In genomic region chr11:53547566-53547965, GRCm38 (mm10) we compare ENCODE assay signal across 16 mouse cellular contexts. TPM values are rescaled to one million over a fixed set of nuclear protein-coding genes. Genes with fewer than 3 reads are reported as not detected.
A peak's percentile ranks its signal among the peaks of the same experiment; 100 is the strongest.
DNase-seq lines count a peak whose midpoint lies in the region; ATAC-seq and TF ChIP-seq lines count a peak whose summit lies in the region.
"Had no signal": no experiment of that assay in that cellular context is flagged by ENCODE, and none has a peak within 500 bp of the region (broad histone marks: within the 10 kb centered on the region; RNA-seq: fewer than 3 reads in every experiment).

No protein-coding gene starts in this region.

- H3K36me3 ChIP-seq in intestine, embryonic 15.5 days, result no peaks in the 10 kb centered on the region
- H3K36me3 ChIP-seq in intestine, postnatal 0 days (ENCODE audit: control insufficient read depth, insufficient read depth), result no peaks in the 10 kb centered on the region
- no peaks in the 10 kb centered on the region for H3K36me3 ChIP-seq in liver, postnatal 0 days (replicated peaks; ENCODE audit: insufficient read depth, low read length)
- H3K36me3 ChIP-seq in midbrain, embryonic 15.5 days (replicated peaks), result no peaks in the 10 kb centered on the region

- 64% methylated on average over 6 of the region's 6 CpGs for WGBS in intestine, embryonic 15.5 days
- WGBS in intestine, postnatal 0 days, result 54% methylated on average over 6 of the region's 6 CpGs
- WGBS in liver, postnatal 0 days (ENCODE audit: insufficient replicate concordance), result 42% methylated on average over 6 of the region's 6 CpGs
- WGBS in midbrain, embryonic 15.5 days, result 94% methylated on average over 6 of the region's 6 CpGs

- no peak overlapping the region for H3K4me3 ChIP-seq in intestine, embryonic 15.5 days (replicated peaks)
- H3K4me3 ChIP-seq in intestine, postnatal 0 days (ENCODE audit: low read depth, low read length), result no peak overlapping the region
- no peak overlapping the region for H3K4me3 ChIP-seq in liver, postnatal 0 days (ENCODE audit: low read depth, low read length)
- H3K4me3 ChIP-seq in midbrain, embryonic 15.5 days, result no peak overlapping the region
- H3K4me3 ChIP-seq: embryonic facial prominence, embryonic 13.5 days; neural tube, embryonic 12.5 days had no signal

- TF ChIP-seq EP300 in liver, postnatal 0 days (IDR thresholded peaks at IDR 0.05; ENCODE audit: low read depth), result peak; percentile 82

- peaks cover 3% of the 10 kb centered on the region; the same call in 1 of the 2 replicates for H3K4me1 ChIP-seq in intestine, embryonic 15.5 days (replicated peaks)
- no peaks in the 10 kb centered on the region for H3K4me1 ChIP-seq in intestine, postnatal 0 days (replicated peaks; ENCODE audit: control insufficient read depth, insufficient read depth, low read length)
- H3K4me1 ChIP-seq in liver, postnatal 0 days (ENCODE audit: insufficient read depth), result peaks cover 3% of the 10 kb centered on the region; the same call in 1 of the 2 replicates
- no peaks in the 10 kb centered on the region for H3K4me1 ChIP-seq in midbrain, embryonic 15.5 days
- H3K4me1 ChIP-seq: embryonic facial prominence, embryonic 13.5 days had no signal

- TF ChIP-seq CTCF in intestine, postnatal 0 days (IDR thresholded peaks at IDR 0.05; ENCODE audit: low read depth), result no peak
- no peak for TF ChIP-seq CTCF in liver, postnatal 0 days (IDR thresholded peaks at IDR 0.05; ENCODE audit: low read depth)

- H3K27me3 ChIP-seq in intestine, embryonic 15.5 days (replicated peaks), result no peaks in the 10 kb centered on the region
- no peaks in the 10 kb centered on the region for H3K27me3 ChIP-seq in intestine, postnatal 0 days (replicated peaks; ENCODE audit: control insufficient read depth, insufficient read depth, low read length)
- no peaks in the 10 kb centered on the region for H3K27me3 ChIP-seq in liver, postnatal 0 days (ENCODE audit: insufficient read depth, low read length)
- H3K27me3 ChIP-seq in midbrain, embryonic 15.5 days (replicated peaks), result no peaks in the 10 kb centered on the region
- H3K27me3 ChIP-seq: embryonic facial prominence, embryonic 13.5 days; neural tube, embryonic 12.5 days; Patski had no signal

- no peak overlapping the region for H3K4me2 ChIP-seq in intestine, embryonic 15.5 days (replicated peaks)
- H3K4me2 ChIP-seq in intestine, postnatal 0 days (replicated peaks; ENCODE audit: low read depth), result no peak overlapping the region
- no peak overlapping the region for H3K4me2 ChIP-seq in liver, postnatal 0 days (ENCODE audit: low read depth, low read length)
- H3K4me2 ChIP-seq in midbrain, embryonic 15.5 days, result no peak overlapping the region
- H3K4me2 ChIP-seq: embryonic facial prominence, embryonic 13.5 days; neural tube, embryonic 12.5 days had no signal

- no peak overlapping the region for H3K27ac ChIP-seq in intestine, embryonic 15.5 days
- H3K27ac ChIP-seq in intestine, postnatal 0 days (ENCODE audit: low read depth, low read length), result no peak overlapping the region
- H3K27ac ChIP-seq in liver, postnatal 0 days (ENCODE audit: low read depth), result no peak overlapping the region
- H3K27ac ChIP-seq in midbrain, embryonic 15.5 days, result no peak overlapping the region
- H3K27ac ChIP-seq: embryonic facial prominence, embryonic 13.5 days; macrophage; neural tube, embryonic 12.5 days had no signal

- H3K9ac ChIP-seq in intestine, embryonic 15.5 days, result no peak overlapping the region
- H3K9ac ChIP-seq in intestine, postnatal 0 days (ENCODE audit: low read depth, low read length), result no peak overlapping the region
- no peak overlapping the region for H3K9ac ChIP-seq in liver, postnatal 0 days (replicated peaks)
- no peak overlapping the region for H3K9ac ChIP-seq in midbrain, embryonic 15.5 days
- H3K9ac ChIP-seq: embryonic facial prominence, embryonic 13.5 days; neural tube, embryonic 12.5 days had no signal

- ATAC-seq in intestine, embryonic 15.5 days, result peak; percentile 58; the same call in 1 of the 2 replicates
- no peak for ATAC-seq in intestine, postnatal 0 days
- ATAC-seq in liver, postnatal 0 days, result peak; percentile 62
- ATAC-seq in midbrain, embryonic 15.5 days (replicated peaks), result no peak
- ATAC-seq: midbrain, embryonic 16.5 days; Patski had no signal

- no peak for DNase-seq in liver, postnatal 0 days
- peak; percentile 82 for DNase-seq in lung, postnatal 25 days (ENCODE audit: low spot score)
- no peak for DNase-seq in adrenal gland, adult (ENCODE audit: inconsistent age in 2 of 2, low spot score in 1 of 2)
- no peak for DNase-seq in testis, postnatal 14 days (ENCODE audit: low spot score)
- no peak for DNase-seq in embryo, embryonic 11 days
- DNase-seq: cerebellum, adult 11 months; kidney, adult 18-20 months; kidney, postnatal 36 days had no signal

- H3K9me3 ChIP-seq in intestine, embryonic 15.5 days, result no peaks in the 10 kb centered on the region
- no peaks in the 10 kb centered on the region for H3K9me3 ChIP-seq in intestine, postnatal 0 days (ENCODE audit: control insufficient read depth)
- no peaks in the 10 kb centered on the region for H3K9me3 ChIP-seq in liver, postnatal 0 days (ENCODE audit: low read length)
- H3K9me3 ChIP-seq in midbrain, embryonic 15.5 days, result no peaks in the 10 kb centered on the region
- H3K9me3 ChIP-seq: embryonic facial prominence, embryonic 13.5 days; neural tube, embryonic 12.5 days had no signal

RNA-seq across cellular contexts. Expression of gene Kif3a, which starts 19.6 kb away (rescaled TPM):
- 48.2 TPM in 2 replicates for polyA plus RNA-seq in intestine, embryonic 15.5 days (2015; fragmentation: Nextera tagmentation; extraction: Ambion mirVana)
- 17.0 and 18.4 TPM in 2 replicates for polyA plus RNA-seq in intestine, postnatal 0 days (2015; fragmentation: Nextera tagmentation; extraction: Ambion mirVana)
- 5.3 and 7.1 TPM in 2 replicates for polyA plus RNA-seq in liver, postnatal 0 days (2015; fragmentation: Nextera tagmentation; extraction: Ambion mirVana)
- 345 and 349 TPM in 2 replicates for polyA plus RNA-seq in midbrain, embryonic 15.5 days (2015; fragmentation: Nextera tagmentation; extraction: Ambion mirVana)

RNA-seq across cellular contexts. Expression of gene Sept8, which starts 28.5 kb away (rescaled TPM):
- 19.7 and 21.7 TPM in 2 replicates for polyA plus RNA-seq in intestine, embryonic 15.5 days (2015; fragmentation: Nextera tagmentation; extraction: Ambion mirVana)
- 10.0 and 10.5 TPM in 2 replicates for polyA plus RNA-seq in intestine, postnatal 0 days (2015; fragmentation: Nextera tagmentation; extraction: Ambion mirVana)
- polyA plus RNA-seq in liver, postnatal 0 days (2015; fragmentation: Nextera tagmentation; extraction: Ambion mirVana), result 6.2 and 7.2 TPM in 2 replicates
- polyA plus RNA-seq in midbrain, embryonic 15.5 days (2015; fragmentation: Nextera tagmentation; extraction: Ambion mirVana), result 18.4 TPM in 2 replicates

Comparison
In these comparisons a context has a peak if more than half of its experiments do, and no peak if none do; other contexts are left out.
1. ATAC-seq: peak in intestine, embryonic 15.5 days (single experiment) and liver, postnatal 0 days (single experiment); none in intestine, postnatal 0 days (single experiment) and midbrain, embryonic 15.5 days (single experiment).